In genomic region chr5:49523997-49524393, GRCm38 (mm10) we compare ENCODE assay signal across 8 mouse cellular contexts. TPM values are rescaled to one million over a fixed set of nuclear protein-coding genes. Genes with fewer than 3 reads are reported as not detected.
A peak's percentile ranks its signal among the peaks of the same experiment; 100 is the strongest.
DNase-seq lines count a peak whose midpoint lies in the region; ATAC-seq and TF ChIP-seq lines count a peak whose summit lies in the region.

No protein-coding gene starts in this region.

- H3K4me3 ChIP-seq in embryonic facial prominence, embryonic 14.5 days (ENCODE audit: low read depth, low read length): peak overlapping the region; percentile 43
- H3K4me3 ChIP-seq in hindbrain, embryonic 14.5 days (replicated peaks; ENCODE audit: low read length): peak overlapping the region; percentile 69
- H3K4me3 ChIP-seq in midbrain, postnatal 0 days (ENCODE audit: low read depth, low read length): peak overlapping the region; percentile 77

- peaks cover 31% of the 10 kb centered on the region for H3K27me3 ChIP-seq in embryonic facial prominence, embryonic 14.5 days (replicated peaks; ENCODE audit: control insufficient read depth, insufficient read depth, low read length)
- peaks cover 10% of the 10 kb centered on the region; the same call in 1 of the 2 replicates for H3K27me3 ChIP-seq in hindbrain, embryonic 14.5 days (ENCODE audit: control insufficient read depth, insufficient read depth, low read length)
- H3K27me3 ChIP-seq in midbrain, postnatal 0 days (ENCODE audit: insufficient read depth, low read length): no peaks in the 10 kb centered on the region; the same call in 1 of the 2 replicates

- peak overlapping the region; percentile 75 for H3K4me2 ChIP-seq in embryonic facial prominence, embryonic 14.5 days (ENCODE audit: low read depth, low read length)
- H3K4me2 ChIP-seq in hindbrain, embryonic 14.5 days (replicated peaks): peak overlapping the region; percentile 98
- peak overlapping the region; percentile 96 for H3K4me2 ChIP-seq in midbrain, postnatal 0 days (ENCODE audit: low read depth, low read length, poor library complexity, severe bottlenecking)

- peak; percentile 32 for DNase-seq in left cerebral cortex, adult 11 months (ENCODE audit: low spot score)
- no peak for DNase-seq in left cerebral cortex, postnatal 10 days (ENCODE audit: extremely low spot score in 1 of 2, low spot score in 2 of 2)
- DNase-seq in embryonic facial prominence, embryonic 14.5 days (ENCODE audit: low spot score): no peak
- no peak for DNase-seq in hindbrain, embryonic 14.5 days (ENCODE audit: low spot score)
- peak; percentile 14 for DNase-seq in midbrain, postnatal 0 days (ENCODE audit: low spot score)
- DNase-seq in thymus, postnatal 14 days: no peak
- no peak for DNase-seq in adrenal gland, adult 2 months

- intact Hi-C loops in left cerebral cortex, postnatal 10 days (cut with DNase I): loop anchor here (5.0 to 10.0 kb wide), 2 partner anchors 121 to 438 kb away; no protein-coding TSS in a partner anchor

- H3K36me3 ChIP-seq in embryonic facial prominence, embryonic 14.5 days (ENCODE audit: control insufficient read depth, insufficient read depth, low read length): no peaks in the 10 kb centered on the region
- H3K36me3 ChIP-seq in hindbrain, embryonic 14.5 days (replicated peaks; ENCODE audit: control insufficient read depth, insufficient read depth): no peaks in the 10 kb centered on the region
- H3K36me3 ChIP-seq in midbrain, postnatal 0 days (ENCODE audit: insufficient read depth, low read length): no peaks in the 10 kb centered on the region

- H3K4me1 ChIP-seq in embryonic facial prominence, embryonic 14.5 days (ENCODE audit: control insufficient read depth, insufficient read depth, low read length): 0 out of 2 replicates have a peak, but pooled peaks cover 4% of the 10 kb centered on the region
- H3K4me1 ChIP-seq in hindbrain, embryonic 14.5 days (replicated peaks; ENCODE audit: control insufficient read depth, insufficient read depth, low read length): no peaks in the 10 kb centered on the region
- no peaks in the 10 kb centered on the region for H3K4me1 ChIP-seq in midbrain, postnatal 0 days (ENCODE audit: insufficient read depth, low read length)

- no peak for ATAC-seq in embryonic facial prominence, embryonic 14.5 days (ENCODE audit: low read depth)
- ATAC-seq in hindbrain, embryonic 14.5 days (ENCODE audit: low FRiP score): no peak
- peak; percentile 24 for ATAC-seq in midbrain, postnatal 0 days (ENCODE audit: low FRiP score)
- ATAC-seq in CD4-positive, CD25-positive, alpha-beta regulatory T cell, adult 4 months: no peak

- H3K9me3 ChIP-seq in embryonic facial prominence, embryonic 14.5 days (ENCODE audit: control insufficient read depth, low read length): no peaks in the 10 kb centered on the region
- no peaks in the 10 kb centered on the region for H3K9me3 ChIP-seq in hindbrain, embryonic 14.5 days (ENCODE audit: control insufficient read depth, low read length)
- no peaks in the 10 kb centered on the region for H3K9me3 ChIP-seq in midbrain, postnatal 0 days (ENCODE audit: low read length)

- H3K9ac ChIP-seq in embryonic facial prominence, embryonic 14.5 days (ENCODE audit: low read depth, low read length): peak overlapping the region; percentile 56
- peak overlapping the region; percentile 64 for H3K9ac ChIP-seq in hindbrain, embryonic 14.5 days
- H3K9ac ChIP-seq in midbrain, postnatal 0 days (replicated peaks; ENCODE audit: low read length, poor library complexity, severe bottlenecking): peak overlapping the region; percentile 62

- no peak overlapping the region for H3K27ac ChIP-seq in embryonic facial prominence, embryonic 14.5 days (replicated peaks; ENCODE audit: low read depth, low read length)
- H3K27ac ChIP-seq in hindbrain, embryonic 14.5 days: no peak overlapping the region
- H3K27ac ChIP-seq in midbrain, postnatal 0 days (ENCODE audit: low read depth, low read length): no peak overlapping the region

- TF ChIP-seq CTCF in midbrain, postnatal 0 days (IDR thresholded peaks at IDR 0.05): no peak

- WGBS in embryonic facial prominence, embryonic 14.5 days: 4% methylated on average over 11 of the region's 11 CpGs
- 7% methylated on average over 11 of the region's 11 CpGs for WGBS in hindbrain, embryonic 14.5 days
- 5% methylated on average over 11 of the region's 11 CpGs for WGBS in midbrain, postnatal 0 days

RNA-seq across cellular contexts. Expression of gene Kcnip4, which starts 0.7 kb away (rescaled TPM):
- 10 to 100 TPM; 45.8 to 51.6 TPM for total RNA-seq in left cerebral cortex, postnatal 10 days (2021)
- 2.9 and 3.9 TPM in 2 replicates for polyA plus RNA-seq in embryonic facial prominence, embryonic 14.5 days (2014; fragmentation: Nextera tagmentation; extraction: Ambion mirVana)
- 21.3 and 24.8 TPM in 2 replicates for polyA plus RNA-seq in hindbrain, embryonic 14.5 days (2014; fragmentation: Nextera tagmentation; extraction: Ambion mirVana)
- 22.6 and 23.1 TPM in 2 replicates for total RNA-seq in midbrain, postnatal 0 days (2014; rRNA removed)
- polyA plus RNA-seq in midbrain, postnatal 0 days (2015; fragmentation: Nextera tagmentation; extraction: Ambion mirVana): 26.8 and 30.1 TPM in 2 replicates
- polyA plus RNA-seq in CD4-positive, CD25-positive, alpha-beta regulatory T cell, adult 4 months (2017; shearing (Covaris generic)): not detected
- total RNA-seq in adrenal gland, adult 2 months (2021): 1 to 10 TPM; 1.8 to 2.3 TPM
- 0.17 and 0.40 TPM in 2 replicates for polyA plus RNA-seq in adrenal gland, adult 2 months (2012; rRNA removed)

Comparison
In these comparisons a context has a peak if more than half of its experiments do, and no peak if none do; other contexts are left out.
1. DNase-seq: peak in left cerebral cortex, adult 11 months (single experiment) and midbrain, postnatal 0 days (single experiment); none in left cerebral cortex, postnatal 10 days (0 of 2), embryonic facial prominence, embryonic 14.5 days (single experiment), hindbrain, embryonic 14.5 days (single experiment), thymus, postnatal 14 days (single experiment) and adrenal gland, adult 2 months (single experiment).
2. Peak in every context shown above with its lines, with median percentiles within 50 percentile points of each other: H3K4me2 ChIP-seq, H3K4me3 ChIP-seq and H3K9ac ChIP-seq.